Mouse (Mus musculus) kidney, embryonic 16.5 days (tissue): ENCODE results near the gene Olfr982. TPM values are rescaled to one million over a fixed set of nuclear protein-coding genes. Genes with fewer than 3 reads are reported as not detected.

Experiments used
- ATAC-seq: fragments of 200-750 bp; cut with Nextera tagmentation; 2 replicates; pipeline ENCODE4 v1.8.0; 2017; ENCODE audit warnings: moderate TSS enrichment; ENCODE audit not compliant: low FRiP score, low TSS enrichment
- H3K27ac ChIP-seq: fragments of 300-500 bp; sonication (generic); 2 replicates; pipeline ENCODE4 v1.5.1; 2014; ENCODE audit warnings: low read length
- H3K27me3 ChIP-seq: fragments of 300-500 bp; sonication (generic); 2 replicates; pipeline ENCODE4 v1.6.1; 2014; ENCODE audit warnings: low read length, control low read depth, mixed read lengths; ENCODE audit not compliant: insufficient read depth
- H3K36me3 ChIP-seq: fragments of 300-500 bp; sonication (generic); 2 replicates; pipeline ENCODE4 v1.6.1; 2014; ENCODE audit warnings: low read length, control low read depth, mixed read lengths; ENCODE audit not compliant: insufficient read depth
- H3K4me1 ChIP-seq: fragments of 300-500 bp; sonication (generic); 2 replicates; pipeline ENCODE4 v1.6.1; 2014; ENCODE audit warnings: low read length, control low read depth, mixed read lengths; ENCODE audit not compliant: insufficient read depth
- H3K4me2 ChIP-seq: fragments of 300-500 bp; sonication (generic); replicated peaks from 2 replicates; pipeline ENCODE4 v1.6.1; 2014; ENCODE audit warnings: low read depth, low read length
- H3K4me3 ChIP-seq: fragments of 300-500 bp; sonication (generic); 2 replicates; pipeline ENCODE4 v1.5.1; 2014; ENCODE audit warnings: mild to moderate bottlenecking, low read length
- H3K9ac ChIP-seq: fragments of 300-500 bp; sonication (generic); replicated peaks from 2 replicates; pipeline ENCODE4 v1.6.1; 2014; ENCODE audit warnings: low read length
- H3K9me3 ChIP-seq: fragments of 300-500 bp; sonication (generic); 2 replicates; pipeline ENCODE4 v1.6.1; 2016; ENCODE audit warnings: low read length, control low read depth
- WGBS: fragments of 180-500 bp; shearing (Covaris S2); extraction: QIAGEN DNeasy Blood & Tissue Kit; methylation state at CpG from one replicate; pipeline ENCODE4 v1.1.7; 2014; 5-methylcytosine and 5-hydroxymethylcytosine counted together
- polyA plus RNA-seq: library from polyadenylated mRNA; unstranded; fragments of >200 nt; fragmentation: Nextera tagmentation; extraction: Ambion mirVana; gene quantifications from 2 replicates; pipeline ENCODE4 v1.2.1, GENCODE M21; 2015

Olfr982 gene
- polyA plus RNA-seq, result not detected in 2 replicates

GRCm38 (mm10) chr9:40073529-40073928 is at the start of gene Olfr982:
Olfr982 (plus strand) TSS chr9:40073829.
- Histone ChIP-seq H3K27me3 (no peaks in the 10 kb centered on the region), H3K4me2 (no peak within 1 kb of the TSS), H3K36me3 (no peaks in the 10 kb centered on the region), H3K9me3 (no peaks in the 10 kb centered on the region), H3K9ac (no peak within 1 kb of the TSS), H3K4me1 (no peaks in the 10 kb centered on the region), H3K27ac (no peak within 1 kb of the TSS), H3K4me3 (no peak within 1 kb of the TSS)
- ATAC-seq, result no peak
- 78% methylated on average over 2 of the region's 2 CpGs for WGBS

DNA sequence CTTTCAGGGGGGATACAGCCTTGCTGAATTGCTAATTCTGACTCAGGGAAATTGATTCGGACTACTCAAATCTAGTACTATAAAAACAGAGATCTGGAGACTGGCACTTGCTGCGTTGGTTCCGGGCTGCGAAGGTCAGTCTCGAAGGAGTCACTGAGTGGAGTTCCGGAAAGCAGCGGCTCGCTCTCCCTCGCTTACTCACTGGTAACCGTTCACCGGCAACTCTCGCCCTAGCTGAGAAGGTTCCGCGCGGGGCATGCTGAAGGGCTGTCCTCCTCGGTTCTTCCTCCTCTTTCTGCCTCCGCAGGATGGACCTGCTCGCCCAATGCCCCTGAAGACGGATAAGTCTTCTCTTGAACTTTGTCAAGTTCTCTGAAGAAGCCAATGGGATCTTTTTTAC is 23.5 kb upstream of the Olfr982 start:
- no peak for ATAC-seq
- Histone ChIP-seq H3K36me3 (no peaks in the 10 kb centered on the region), H3K4me1 (no peaks in the 10 kb centered on the region), H3K4me2 (no peak overlapping the region), H3K4me3 (no peak overlapping the region), H3K27me3 (no peaks in the 10 kb centered on the region), H3K9me3 (no peaks in the 10 kb centered on the region), H3K9ac (no peak overlapping the region), H3K27ac (no peak overlapping the region)
- 95% methylated on average over 19 of the region's 19 CpGs for WGBS

GRCm38 (mm10) chr9:40093495-40093894 is 19.9 kb downstream of the Olfr982 start, which contains the start of gene Olfr983:
Olfr983 (minus strand) TSS chr9:40093595.
- Histone ChIP-seq H3K9ac (no peak within 1 kb of the TSS), H3K4me3 (no peak within 1 kb of the TSS), H3K9me3 (no peaks in the 10 kb centered on the region), H3K27ac (no peak within 1 kb of the TSS), H3K36me3 (no peaks in the 10 kb centered on the region), H3K4me2 (no peak within 1 kb of the TSS), H3K27me3 (no peaks in the 10 kb centered on the region), H3K4me1 (no peaks in the 10 kb centered on the region)
- 83% methylated on average over 2 of the region's 2 CpGs for WGBS
- no peak for ATAC-seq

DNA sequence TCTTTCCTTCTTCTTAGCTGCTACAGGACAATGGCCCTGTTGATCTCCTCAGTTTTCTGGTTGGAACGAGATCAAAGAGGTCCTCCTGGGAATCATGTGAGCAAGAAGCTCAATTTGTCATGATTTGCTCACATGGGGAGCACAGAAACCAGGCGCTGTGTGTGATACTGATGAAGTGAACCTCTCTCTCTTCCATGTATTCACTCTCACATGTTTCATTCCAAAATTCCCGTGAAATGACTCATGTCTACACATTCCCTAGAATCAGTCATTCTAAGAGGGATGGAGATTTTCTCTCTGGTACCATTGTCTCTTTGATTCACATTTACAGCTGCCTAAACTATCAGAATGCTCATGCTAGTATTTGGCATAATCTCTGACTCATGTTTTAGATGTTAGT is 21.1 kb downstream of the Olfr982 start:
- Histone ChIP-seq H3K4me3 (no peak overlapping the region), H3K9ac (no peak overlapping the region), H3K27ac (no peak overlapping the region), H3K4me2 (no peak overlapping the region), H3K9me3 (no peaks in the 10 kb centered on the region), H3K36me3 (no peaks in the 10 kb centered on the region), H3K4me1 (no peaks in the 10 kb centered on the region), H3K27me3 (no peaks in the 10 kb centered on the region)
- no peak for ATAC-seq
- WGBS, result 65% methylated on average over 3 of the region's 3 CpGs

DNA sequence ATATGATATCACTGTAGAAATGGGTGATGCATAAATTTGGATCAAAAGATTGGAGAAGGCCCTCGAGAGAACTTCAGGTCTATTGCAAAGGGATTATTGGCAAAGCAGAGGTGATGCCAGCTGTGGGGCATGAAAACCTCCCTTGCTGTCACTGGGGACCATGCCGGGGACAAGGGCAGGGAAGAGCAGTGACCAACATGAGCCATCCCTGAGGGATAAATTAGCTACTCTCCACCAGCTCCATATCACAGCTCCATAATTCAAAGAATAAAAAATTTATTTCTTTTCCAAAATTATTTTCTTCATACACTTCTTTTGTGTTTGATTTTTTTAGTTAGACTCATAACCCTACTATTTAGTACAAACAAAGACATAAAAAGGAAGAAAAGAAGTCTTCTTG is 40.5 kb downstream of the Olfr982 start, which contains the start of gene Olfr984:
TSS of gene Olfr984 (minus strand) at position 101 of the 400 bp plus-strand sequence.
- ATAC-seq, result no peak
- no peak within 1 kb of the TSS for H3K9ac ChIP-seq
- 94% methylated on average over 2 of the region's 2 CpGs for WGBS
- H3K4me3 ChIP-seq, result no peak within 1 kb of the TSS
- H3K36me3 ChIP-seq, result no peaks in the 10 kb centered on the region
- no peak within 1 kb of the TSS for H3K27ac ChIP-seq
- H3K4me1 ChIP-seq, result 0 out of 2 replicates have a peak, but pooled peaks cover 3% of the 10 kb centered on the region
- H3K9me3 ChIP-seq, result no peaks in the 10 kb centered on the region
- no peak within 1 kb of the TSS for H3K4me2 ChIP-seq
- H3K27me3 ChIP-seq, result no peaks in the 10 kb centered on the region

- H3K27ac ChIP-seq, result peak overlapping the region; percentile 76
- H3K36me3 ChIP-seq, result no peaks in the 10 kb centered on the region
- H3K27me3 ChIP-seq, result no peaks in the 10 kb centered on the region
- no peak overlapping the region for H3K9ac ChIP-seq
- peak; percentile 88; the same call in 1 of the 2 replicates for ATAC-seq
- H3K4me1 ChIP-seq, result 0 out of 2 replicates have a peak, but pooled peaks cover 3% of the 10 kb centered on the region
- 47% methylated on average over 10 of the region's 10 CpGs for WGBS
- no peak overlapping the region for H3K4me3 ChIP-seq
- H3K4me2 ChIP-seq, result 0 out of 2 replicates have a peak overlapping the region, but pooled peaks have one; percentile 3
- no peaks in the 10 kb centered on the region for H3K9me3 ChIP-seq
Observed at GRCm38 (mm10) chr9:40116645-40117286, 43.1 kb downstream of the Olfr982 start.

DNA sequence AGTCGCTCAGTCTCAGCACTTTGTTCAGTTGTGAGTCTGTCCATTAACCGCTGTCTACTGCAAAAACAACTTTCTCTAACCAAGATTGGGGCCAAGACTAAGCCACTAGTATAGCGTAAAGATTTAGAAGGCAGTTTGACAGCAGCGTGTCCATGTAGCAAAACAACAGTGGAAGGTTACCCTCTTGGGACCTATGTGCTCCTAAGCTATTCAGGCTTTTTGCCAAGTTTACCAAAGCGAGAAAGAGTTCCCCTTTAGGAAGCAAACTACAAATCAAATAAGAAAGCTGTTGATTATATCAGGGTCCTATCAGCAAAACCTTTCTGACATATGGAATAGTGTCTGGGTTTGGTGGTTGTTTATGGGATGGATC is 43.6 kb downstream of the Olfr982 start:
- 57% methylated on average over 5 of the region's 5 CpGs for WGBS
- Histone ChIP-seq H3K27ac (peak overlapping the region; percentile 76), H3K36me3 (no peaks in the 10 kb centered on the region), H3K4me2 (0 out of 2 replicates have a peak overlapping the region, but pooled peaks have one; percentile 3), H3K4me1 (0 out of 2 replicates have a peak, but pooled peaks cover 3% of the 10 kb centered on the region), H3K27me3 (no peaks in the 10 kb centered on the region), H3K9me3 (no peaks in the 10 kb centered on the region), H3K9ac (no peak overlapping the region), H3K4me3 (no peak overlapping the region)
- peak; percentile 65; the same call in 1 of the 2 replicates for ATAC-seq

Other genes starting within 250 kb of the Olfr982 start
- not detected in 2 replicates for gene Olfr971, start 237.0 kb upstream of the Olfr982 start, polyA plus RNA-seq
- gene Olfr972, start 207.4 kb upstream of the Olfr982 start, polyA plus RNA-seq, result not detected in 2 replicates
- not detected in 2 replicates for gene Olfr229, start 166.5 kb upstream of the Olfr982 start, polyA plus RNA-seq
- not detected in 2 replicates for gene Olfr974, start 136.3 kb upstream of the Olfr982 start, polyA plus RNA-seq
- gene Olfr975, start 121.8 kb upstream of the Olfr982 start, polyA plus RNA-seq, result not detected in 2 replicates
- gene Olfr976, start 112.7 kb upstream of the Olfr982 start, polyA plus RNA-seq, result not detected in 2 replicates
- gene Olfr978, start 81.7 kb upstream of the Olfr982 start, polyA plus RNA-seq, result not detected in 2 replicates
- gene Olfr979, start 70.4 kb upstream of the Olfr982 start, polyA plus RNA-seq, result not detected in 2 replicates
- gene Olfr980, start 64.2 kb upstream of the Olfr982 start, polyA plus RNA-seq, result not detected in 2 replicates
- not detected in 2 replicates for gene Olfr981, start 52.4 kb upstream of the Olfr982 start, polyA plus RNA-seq
- gene Olfr983, start 19.8 kb downstream of the Olfr982 start, polyA plus RNA-seq, result not detected in 2 replicates
- not detected in 2 replicates for gene Olfr984, start 40.4 kb downstream of the Olfr982 start, polyA plus RNA-seq
- gene Olfr985, start 56.4 kb downstream of the Olfr982 start, polyA plus RNA-seq, result not detected in 2 replicates
- not detected in 2 replicates for gene Tmem225, start 74.3 kb downstream of the Olfr982 start, polyA plus RNA-seq
- not detected in 2 replicates for gene Olfr986, start 107.1 kb downstream of the Olfr982 start, polyA plus RNA-seq
- 7.3 and 7.8 TPM in 2 replicates for gene Zfp202, start 118.5 kb downstream of the Olfr982 start, polyA plus RNA-seq
- 2.1 and 2.8 TPM in 2 replicates for gene Scn3b, start 195.4 kb downstream of the Olfr982 start, polyA plus RNA-seq